Mouse (Mus musculus) T-cell, adult 66 days (primary cell): ENCODE measurements around the gene Prph2. TPM values are rescaled to one million over a fixed set of nuclear protein-coding genes. Genes with fewer than 3 reads are reported as not detected.

Source experiments
- total RNA-seq, 2 experiments: library from RNA; stranded (reverse); gene quantifications; 3 replicates in 1 of 2; 4 replicates in 1 of 2; pipeline ENCODE4 v1.2.4; 2023

The Prph2 gene
- not detected for total RNA-seq

DNA sequence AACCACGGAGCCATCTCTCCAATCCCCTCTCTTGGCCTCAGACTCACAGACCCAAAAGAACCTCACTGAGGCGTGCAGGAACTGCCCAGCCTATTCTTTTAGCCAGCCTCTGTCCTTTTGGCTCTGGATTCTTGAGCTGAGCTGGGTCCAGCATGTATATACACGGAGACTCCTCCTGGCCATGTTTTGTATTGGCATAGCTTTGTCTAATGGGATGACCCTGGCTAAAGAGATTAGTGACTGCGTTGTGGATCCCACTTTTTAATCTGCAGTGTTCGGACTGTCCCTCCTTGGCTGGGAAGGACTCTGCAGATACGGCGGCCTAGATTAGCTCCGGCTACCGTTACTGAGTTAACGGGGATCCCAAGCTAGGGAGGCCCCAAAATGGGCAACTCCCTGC lies at the start of gene Prph2:
Gene Prph2, plus strand, starts transcription at position 274 of the 400 bp plus-strand sequence.

DNA sequence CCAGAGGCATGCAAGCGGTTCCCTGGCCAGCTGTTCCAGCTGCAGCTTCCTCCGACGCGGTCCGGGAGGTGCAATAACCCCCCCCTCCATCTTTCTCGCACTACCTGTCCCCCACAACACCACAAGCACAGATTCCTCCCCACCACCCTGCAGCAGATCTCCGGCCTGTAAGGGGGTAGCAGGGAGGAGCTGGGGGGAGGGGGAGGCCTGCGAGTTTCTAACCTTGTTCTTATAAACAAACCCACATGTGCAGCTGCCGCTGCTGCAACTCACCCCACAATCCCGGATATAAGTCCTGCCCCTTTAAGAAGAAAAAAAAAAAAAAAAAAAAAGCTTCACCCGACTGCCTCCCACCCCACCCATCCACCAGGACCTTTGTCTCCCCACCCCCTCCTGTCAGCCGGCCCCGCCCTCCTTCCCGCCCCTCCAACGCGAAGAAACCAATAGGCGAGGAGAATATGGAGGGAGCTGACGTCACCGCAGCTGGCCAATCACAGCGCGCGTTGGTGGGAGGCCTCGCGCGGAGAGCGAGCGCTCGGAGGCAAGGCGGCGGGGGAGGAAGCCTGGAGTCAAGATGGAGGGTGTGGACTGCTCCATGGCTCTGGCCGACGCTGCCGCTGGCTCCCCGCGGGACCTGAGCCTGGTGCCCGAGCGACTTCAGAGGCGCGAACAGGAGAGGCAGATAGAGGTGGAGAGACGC lies 20.0 kb upstream of the Prph2 start, which contains the start of gene Tbcc:
Gene Tbcc, plus strand, starts transcription at position 569 of the 700 bp plus-strand sequence.

Other genes starting within 250 kb of the Prph2 start
- gene Rrp36, start 236.1 kb upstream of the Prph2 start, total RNA-seq, result 10 to 100 TPM; 28.2 to 34.0 TPM
- gene Mea1, start 231.7 kb upstream of the Prph2 start, total RNA-seq, result 10 to 100 TPM; 44.8 to 46.6 TPM
- 10 to 100 TPM; 42.8 to 54.6 TPM for gene Klhdc3, start 229.5 kb upstream of the Prph2 start, total RNA-seq
- gene Ppp2r5d, start 205.3 kb upstream of the Prph2 start, total RNA-seq, result 10 to 100 TPM; 46.9 to 48.3 TPM
- gene Pex6, start 199.0 kb upstream of the Prph2 start, total RNA-seq, result 10 to 100 TPM; 27.9 to 32.0 TPM
- gene Gnmt, start 181.3 kb upstream of the Prph2 start, total RNA-seq, result 1 to 10 TPM; 1.8 to 6.1 TPM
- 10 to 100 TPM; 51.7 to 54.6 TPM for gene Cnpy3, start 158.2 kb upstream of the Prph2 start, total RNA-seq
- gene Ptcra, start 146.7 kb upstream of the Prph2 start, total RNA-seq, result not detected
- gene 2310039H08Rik, start 137.8 kb upstream of the Prph2 start, total RNA-seq, result 10 to 100 TPM; 16.8 to 24.2 TPM
- gene Rpl7l1, start 127.8 kb upstream of the Prph2 start, total RNA-seq, result 10 to 100 TPM; 54.9 to 65.9 TPM
- 10 to 100 TPM; 39.4 to 55.6 TPM for gene Bicral, start 52.0 kb upstream of the Prph2 start, total RNA-seq
- 10 to 100 TPM; 15.6 to 16.2 TPM for gene Tbcc, start 19.8 kb upstream of the Prph2 start, total RNA-seq
- gene Ubr2, start 100.1 kb downstream of the Prph2 start, total RNA-seq, result 100 to 1,000 TPM; 105 to 107 TPM